Mouse (Mus musculus): ENCODE data around the gene Ubtd2. TPM values are rescaled to one million over a fixed set of nuclear protein-coding genes. Genes with fewer than 3 reads are reported as not detected.
"Not testable (repeated sequence)": the region's sequence is repeated elsewhere in the genome, so short reads cannot be mapped to it uniquely, and the experiment has no call there.

Gene Ubtd2
- total RNA-seq, 2 experiments from 2014 or later = not detected

DNA sequence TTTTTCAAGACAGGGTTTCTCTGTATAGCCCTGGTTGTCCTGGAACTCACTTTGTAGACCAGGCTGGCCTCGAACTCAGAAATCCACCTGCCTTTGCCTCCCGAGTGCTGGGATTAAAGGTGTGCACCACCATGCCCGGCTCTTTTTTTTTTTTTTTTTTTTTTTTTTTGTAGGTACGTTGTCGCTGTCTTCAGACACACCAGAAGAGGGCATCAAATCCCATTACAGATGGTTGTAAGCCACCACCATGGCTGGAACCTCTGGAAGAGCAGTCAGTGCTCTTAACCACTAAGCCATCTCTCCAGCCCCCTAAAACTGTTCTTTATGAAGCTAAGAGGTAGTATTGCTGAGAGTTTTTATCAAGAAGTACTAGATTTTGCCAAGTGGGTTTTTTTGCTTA is 59.7 kb downstream of the Ubtd2 start:
- ATAC-seq (replicated peaks; ENCODE audit: low FRiP score, poor library complexity, severe bottlenecking) = not testable (repeated sequence)

DNA sequence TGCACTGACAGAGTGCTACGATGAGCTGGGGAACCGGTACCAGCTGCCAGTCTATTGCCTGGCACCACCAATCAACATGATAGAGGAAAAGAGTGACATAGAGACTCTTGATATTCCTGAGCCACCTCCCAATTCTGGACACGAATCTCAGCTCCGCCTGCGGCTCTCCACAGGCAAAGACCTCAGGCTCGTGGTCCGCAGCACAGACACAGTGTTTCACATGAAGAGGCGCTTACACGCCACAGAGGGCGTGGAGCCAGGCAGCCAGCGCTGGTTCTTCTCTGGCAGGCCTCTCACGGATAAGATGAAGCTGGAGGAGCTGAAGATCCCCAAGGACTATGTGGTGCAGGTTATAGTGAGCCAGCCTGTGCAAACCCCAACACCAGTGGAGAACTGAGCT is 60.9 kb downstream of the Ubtd2 start:
- no peak for ATAC-seq (replicated peaks; ENCODE audit: low FRiP score, poor library complexity, severe bottlenecking)

DNA sequence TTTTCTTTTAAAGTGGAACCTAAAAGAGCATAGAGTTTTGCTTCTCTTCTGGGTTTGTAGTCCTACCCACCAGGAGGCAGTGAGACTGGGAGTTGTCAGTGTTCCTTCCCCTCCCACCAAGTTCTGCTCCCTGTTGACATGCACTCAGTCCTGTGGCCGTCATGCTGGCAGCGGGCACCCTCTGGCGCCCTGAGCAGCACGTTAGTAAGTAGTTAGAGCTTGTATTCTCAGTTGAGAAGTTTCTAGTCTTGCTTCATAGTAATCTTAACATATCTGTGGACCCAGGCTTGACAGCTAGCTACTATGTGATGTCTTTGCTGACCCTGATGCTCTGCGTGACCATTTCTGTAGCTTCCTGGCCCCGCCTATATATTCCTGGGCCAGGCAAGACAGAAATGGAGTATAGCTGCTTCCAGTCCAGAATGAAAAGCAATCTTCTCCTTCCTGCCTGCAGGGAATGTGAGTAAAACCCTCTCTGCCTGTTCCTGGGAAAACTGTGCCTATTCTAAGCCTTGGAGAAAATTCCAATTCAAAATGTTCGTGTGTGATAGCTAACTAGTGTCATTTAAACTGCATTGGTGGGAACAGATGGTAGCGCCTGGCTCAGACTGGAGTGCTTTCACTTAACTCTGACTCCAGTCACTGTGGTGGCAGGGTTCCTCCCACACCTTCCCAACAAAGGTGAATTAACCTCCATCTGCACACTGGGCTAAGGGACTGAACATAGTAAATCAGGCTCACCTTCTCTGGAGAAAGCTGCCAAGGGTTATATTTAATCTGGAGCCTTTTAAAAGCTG is 61.9 kb downstream of the Ubtd2 start:
- ATAC-seq (replicated peaks; ENCODE audit: low FRiP score, poor library complexity, severe bottlenecking) = no peak

DNA sequence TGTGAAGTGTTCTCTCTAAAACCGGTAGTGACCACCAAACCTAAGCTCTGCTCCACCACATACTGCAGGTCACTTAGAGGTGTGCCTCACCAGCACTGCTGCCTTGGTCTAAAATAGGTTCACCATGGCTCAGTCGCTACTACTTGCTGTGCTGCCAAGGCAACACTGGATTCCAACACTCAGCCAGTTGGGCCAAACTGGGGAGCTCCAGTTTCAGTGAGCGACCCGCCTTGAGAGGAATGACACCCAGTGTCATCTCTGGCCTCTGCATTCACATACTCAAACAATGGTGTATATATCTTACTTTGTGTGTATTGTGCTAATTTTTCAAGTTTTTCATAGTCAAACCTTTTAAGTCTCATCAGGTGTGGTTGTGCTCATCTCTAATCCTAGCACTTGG is 63.6 kb downstream of the Ubtd2 start:
- no peak for ATAC-seq (replicated peaks; ENCODE audit: low FRiP score, poor library complexity, severe bottlenecking)

DNA sequence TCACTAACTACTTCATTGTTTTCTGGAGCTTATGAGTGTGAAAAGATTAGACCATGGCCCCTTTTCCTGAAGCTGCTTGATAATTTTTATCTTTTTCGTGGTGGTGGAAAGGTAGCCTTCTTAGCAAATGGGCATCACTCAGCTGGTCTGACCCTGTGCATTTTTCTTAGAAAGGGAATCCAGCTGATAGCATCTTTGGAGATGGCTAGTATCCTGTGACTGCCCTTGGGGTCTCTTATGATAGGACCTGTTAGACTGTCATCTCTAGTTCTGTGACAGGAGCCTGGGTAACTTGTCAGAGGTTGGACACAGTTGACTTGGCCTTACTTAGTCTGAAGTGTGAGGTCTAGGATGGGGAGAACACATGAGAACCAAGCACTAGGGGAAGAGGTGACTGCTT is 64.2 kb downstream of the Ubtd2 start:
- no peak for ATAC-seq (replicated peaks; ENCODE audit: low FRiP score, poor library complexity, severe bottlenecking)

DNA sequence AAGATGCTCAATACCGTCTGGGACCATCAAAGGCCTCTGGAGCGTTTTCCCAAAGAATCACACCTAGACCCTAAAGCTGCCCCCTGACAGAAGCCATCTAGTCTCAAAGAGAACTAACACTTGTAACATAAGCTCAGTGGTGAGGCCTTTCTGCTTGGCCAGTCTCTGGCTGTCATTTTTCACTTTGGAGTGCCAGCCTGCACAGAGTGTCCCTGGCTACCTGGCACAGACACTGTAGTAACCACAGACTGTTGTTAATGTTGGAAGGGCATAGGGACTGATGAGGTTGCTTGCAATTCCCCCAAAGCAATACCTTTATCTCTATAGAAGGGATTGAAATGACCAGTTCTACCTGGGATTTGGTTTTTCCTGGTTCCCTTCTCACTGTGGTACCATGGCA is 66.1 kb downstream of the Ubtd2 start:
- ATAC-seq (replicated peaks; ENCODE audit: low FRiP score, poor library complexity, severe bottlenecking) = no peak

DNA sequence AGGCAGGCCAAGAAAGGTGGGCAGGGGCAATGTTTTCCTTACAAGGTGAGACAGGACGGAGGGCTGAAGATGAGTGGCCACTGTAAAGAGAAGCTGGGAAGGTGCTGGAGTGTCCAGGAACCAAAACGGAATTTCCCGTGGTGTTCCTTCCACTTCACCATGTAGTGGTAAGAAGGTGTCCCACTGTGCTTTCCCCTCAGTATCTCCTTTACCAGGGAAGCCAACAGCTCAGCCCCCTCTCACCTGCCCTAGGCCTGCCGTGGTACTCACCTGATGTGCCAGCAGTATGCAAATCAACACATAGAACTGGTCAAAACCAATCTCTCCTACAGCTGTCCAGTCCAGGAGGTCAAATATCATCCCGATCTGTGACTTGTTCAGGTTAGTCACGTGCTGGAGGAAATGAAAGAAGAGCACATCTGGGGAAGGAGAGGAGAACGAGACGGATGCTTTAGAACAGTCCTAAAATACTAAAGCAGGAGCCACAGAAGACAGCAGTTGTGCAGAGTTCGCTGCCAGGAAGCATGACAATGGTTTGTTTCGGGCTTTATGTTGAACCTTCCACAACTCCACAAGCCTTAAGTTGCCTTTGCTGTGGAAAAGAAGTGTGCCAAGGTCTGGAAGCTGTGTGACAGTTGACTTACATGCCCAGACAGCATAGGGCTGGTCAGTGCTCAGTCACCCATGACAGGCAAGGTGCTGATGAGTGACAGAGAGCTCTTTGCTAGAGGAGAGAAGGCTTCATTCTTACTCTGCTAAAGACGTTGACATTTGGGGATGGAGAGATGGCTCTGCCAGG is 69.2 kb downstream of the Ubtd2 start:
- no peak for ATAC-seq (replicated peaks; ENCODE audit: low FRiP score, poor library complexity, severe bottlenecking)

DNA sequence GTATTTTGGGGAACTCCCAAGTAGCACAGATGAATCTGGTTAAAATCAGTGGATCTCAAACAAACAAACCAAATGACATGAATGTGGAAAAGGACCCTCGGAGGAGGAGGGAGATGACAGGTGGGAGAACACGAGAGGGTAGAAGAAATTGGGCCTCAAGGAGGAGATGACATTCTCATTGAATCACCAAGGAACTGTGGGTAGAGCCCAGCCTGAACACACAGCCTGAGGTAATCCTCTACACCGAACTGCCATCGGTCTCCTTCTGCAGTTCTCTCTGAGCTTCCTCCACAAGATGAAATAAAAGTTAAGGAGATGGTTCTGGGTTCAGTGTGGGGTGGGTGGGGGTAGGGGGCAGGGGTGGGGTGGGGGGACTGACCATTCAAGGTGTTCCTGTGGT is 71.8 kb downstream of the Ubtd2 start:
- ATAC-seq (replicated peaks; ENCODE audit: low FRiP score, poor library complexity, severe bottlenecking) = no peak

DNA sequence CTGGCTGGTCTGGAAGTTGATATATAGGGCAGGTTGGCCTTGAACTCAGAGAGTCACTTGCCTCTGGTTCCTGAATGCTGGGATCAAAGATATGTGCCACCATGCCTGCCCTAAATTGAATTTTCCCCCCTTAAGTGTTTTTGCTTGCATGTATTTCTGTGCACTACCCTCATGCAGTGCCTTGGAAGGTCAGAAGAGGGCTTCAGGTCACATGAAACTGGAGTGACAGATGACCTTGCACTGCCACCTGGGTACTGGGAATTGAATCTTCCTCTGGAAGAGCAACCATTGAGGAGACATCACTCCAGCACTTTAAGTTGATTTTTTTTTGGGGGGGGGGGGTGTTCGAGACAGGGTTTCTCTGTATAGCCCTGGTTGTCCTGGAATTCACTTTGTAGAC is 75.0 kb downstream of the Ubtd2 start:
- ATAC-seq (replicated peaks; ENCODE audit: low FRiP score, poor library complexity, severe bottlenecking) = no peak

DNA sequence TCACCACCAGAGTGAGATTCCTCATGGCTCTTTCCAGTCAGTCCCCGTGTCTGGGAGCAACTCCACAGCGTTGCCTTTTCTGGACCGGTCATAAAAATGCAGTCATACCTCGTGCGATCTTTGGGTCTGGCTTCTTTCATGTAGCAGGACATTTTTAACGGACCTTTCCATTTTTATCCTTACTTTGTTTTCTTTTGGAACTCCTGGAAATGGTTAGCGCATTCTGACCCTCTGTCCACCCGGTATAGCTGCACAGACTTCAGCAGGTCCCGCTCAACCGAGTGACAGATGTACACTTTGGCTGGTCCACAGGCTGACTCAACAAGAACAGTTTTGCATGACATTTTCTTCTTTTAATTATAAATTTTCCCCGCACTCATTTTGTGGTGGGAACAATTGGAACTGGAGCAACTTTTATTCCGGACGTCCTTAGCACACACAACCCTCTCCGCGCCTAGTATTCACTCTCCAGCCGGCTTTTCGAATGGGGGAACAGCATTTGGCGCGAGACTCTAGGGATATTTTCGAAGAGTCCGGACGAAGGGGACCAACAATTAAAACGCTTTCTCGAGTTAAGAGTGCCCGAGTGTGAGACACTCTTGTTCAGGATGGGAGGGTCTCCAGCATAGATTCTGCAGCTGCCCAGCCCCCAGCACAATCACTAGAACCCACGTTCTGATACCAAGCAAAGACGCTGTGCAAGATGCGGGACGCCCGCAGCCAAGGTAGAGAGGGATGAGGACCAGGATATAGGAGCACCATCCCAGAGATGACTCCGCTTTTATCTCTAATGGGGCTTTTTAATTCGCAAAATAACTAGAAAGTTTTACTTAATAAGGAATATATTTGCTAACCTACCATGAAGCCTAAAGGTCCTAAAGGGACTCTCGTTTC is 76.9 kb downstream of the Ubtd2 start, which contains the start of gene Efcab9:
TSS of gene Efcab9 (minus strand) at position 211 of the 894 bp plus-strand sequence.
- no peak for ATAC-seq (replicated peaks; ENCODE audit: low FRiP score, poor library complexity, severe bottlenecking)

DNA sequence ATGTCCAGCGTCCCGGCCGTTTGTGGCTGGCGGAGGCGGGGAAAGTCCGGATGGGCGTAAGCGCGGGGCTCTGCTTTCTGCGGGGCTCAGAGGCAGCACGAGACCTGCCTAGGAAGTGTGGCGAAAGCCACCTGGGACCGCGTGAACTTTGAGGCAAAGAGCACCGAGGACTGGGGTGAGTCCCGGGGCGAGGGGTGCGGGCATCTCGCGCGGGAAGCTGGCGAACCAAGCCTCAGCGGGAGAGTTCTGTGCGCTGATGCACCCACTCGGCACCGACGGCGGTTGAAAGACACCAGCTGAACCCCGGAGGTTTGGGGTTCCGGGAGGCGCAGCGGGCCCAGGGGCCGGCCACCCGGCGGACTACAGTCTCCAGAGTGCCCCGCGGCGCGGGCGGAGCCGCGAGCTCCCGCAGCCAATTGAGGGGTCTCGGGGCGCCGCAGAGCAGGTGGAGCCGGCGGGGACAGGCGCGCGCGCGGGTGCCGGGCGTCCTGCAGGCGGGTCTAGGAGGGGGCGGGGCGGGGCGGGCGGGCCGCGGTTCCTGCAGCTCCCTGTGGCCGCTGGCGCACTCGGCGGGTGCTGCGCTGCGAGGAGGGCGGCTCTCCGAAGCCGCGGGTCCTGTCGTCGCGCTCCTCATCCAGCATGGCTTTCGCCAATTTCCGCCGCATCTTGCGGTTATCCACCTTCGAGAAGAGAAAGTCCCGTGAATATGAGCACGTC is 77.8 kb downstream of the Ubtd2 start, which contains the start of gene Stk10:
TSS of gene Stk10 (plus strand) at position 541 of the 717 bp plus-strand sequence.
- ATAC-seq (replicated peaks; ENCODE audit: low FRiP score, poor library complexity, severe bottlenecking) = no peak; the same call in 1 of the 2 replicates

DNA sequence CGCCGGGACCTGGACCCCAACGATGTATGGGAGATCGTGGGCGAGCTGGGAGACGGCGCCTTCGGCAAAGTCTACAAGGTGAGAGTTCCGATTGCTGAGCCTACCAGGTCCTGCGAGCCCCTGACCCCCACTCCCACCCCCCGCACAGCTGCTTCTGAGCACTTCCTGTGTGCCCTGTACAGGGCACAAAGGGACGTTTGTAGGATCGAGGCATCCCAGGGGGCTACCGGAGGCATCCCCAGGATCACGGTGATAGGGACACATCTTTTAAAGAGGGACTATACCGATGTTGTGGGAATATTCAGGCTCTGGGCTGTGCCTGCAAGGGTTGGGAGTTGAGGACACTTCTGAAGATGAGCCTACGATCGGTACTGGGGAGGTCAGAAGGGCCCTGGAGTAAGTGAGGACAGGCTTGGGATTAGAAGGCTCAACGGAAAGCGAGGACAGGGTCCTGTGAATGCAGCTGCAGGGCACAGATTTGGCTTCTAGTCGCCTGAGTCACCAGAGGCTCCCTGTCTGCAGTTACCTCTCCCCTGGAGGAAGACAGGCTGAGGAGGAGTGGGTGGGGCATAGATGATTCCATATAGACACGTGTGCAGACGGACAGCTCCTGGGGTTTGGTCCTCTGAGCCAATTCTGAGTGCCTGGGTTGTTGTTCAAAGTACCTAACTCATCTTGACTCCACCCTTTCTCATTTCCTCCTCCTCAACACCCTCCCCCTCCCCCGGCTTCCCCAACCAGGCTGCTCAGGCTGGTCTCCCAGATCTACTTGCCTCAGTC is 78.5 kb downstream of the Ubtd2 start:
- ATAC-seq (replicated peaks; ENCODE audit: low FRiP score, poor library complexity, severe bottlenecking) = no peak

DNA sequence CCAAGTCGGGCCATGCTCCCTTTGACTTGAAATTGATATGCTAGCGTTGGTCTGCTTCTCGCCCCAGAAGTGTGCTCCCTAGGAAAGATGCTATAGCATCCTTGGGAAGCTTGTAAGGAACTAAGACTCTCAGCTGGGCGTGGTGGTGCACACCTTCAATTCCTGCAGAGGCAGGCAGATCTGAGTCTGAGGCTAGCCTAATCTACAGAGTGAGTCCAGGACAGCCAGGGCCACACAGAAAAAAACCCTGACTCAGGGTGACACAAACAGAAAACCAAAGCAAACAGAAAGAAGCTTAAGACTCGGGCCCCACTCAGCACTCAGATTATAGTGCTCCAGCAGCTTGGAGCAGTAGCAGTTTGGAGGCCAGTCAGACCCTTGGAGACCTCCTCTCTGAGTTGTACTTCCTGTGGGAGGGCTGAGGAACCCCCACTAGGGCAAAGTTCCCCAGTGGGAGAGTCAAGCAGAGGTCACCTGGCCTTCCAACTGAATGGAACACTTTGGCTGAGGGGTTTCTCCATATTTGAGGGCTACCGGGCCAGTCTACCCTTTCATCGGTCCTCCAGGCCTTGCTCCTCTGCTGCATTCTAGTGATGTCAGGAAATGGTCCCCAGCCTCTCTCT is 79.4 kb downstream of the Ubtd2 start:
- ATAC-seq (replicated peaks; ENCODE audit: low FRiP score, poor library complexity, severe bottlenecking) = no peak

DNA sequence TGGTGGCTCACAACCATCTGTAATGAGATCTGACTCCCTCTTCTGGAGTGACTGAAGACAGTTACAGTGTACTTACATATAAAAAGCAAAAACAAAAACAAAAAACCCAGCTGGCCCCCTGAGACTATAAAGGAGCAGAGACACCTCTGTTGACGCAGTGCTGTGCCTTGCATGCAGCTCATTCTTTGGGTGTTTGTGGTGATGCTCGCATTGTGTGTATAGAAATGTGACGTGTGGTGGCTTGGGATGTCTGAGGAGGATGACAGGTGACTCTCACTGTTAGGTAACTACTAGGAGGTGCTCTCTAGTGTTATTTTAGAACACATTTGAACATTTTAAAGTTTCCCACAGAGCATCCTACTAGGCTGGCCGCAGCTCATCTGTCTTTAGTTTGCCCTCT is 80.5 kb downstream of the Ubtd2 start:
- ATAC-seq (replicated peaks; ENCODE audit: low FRiP score, poor library complexity, severe bottlenecking) = no peak

DNA sequence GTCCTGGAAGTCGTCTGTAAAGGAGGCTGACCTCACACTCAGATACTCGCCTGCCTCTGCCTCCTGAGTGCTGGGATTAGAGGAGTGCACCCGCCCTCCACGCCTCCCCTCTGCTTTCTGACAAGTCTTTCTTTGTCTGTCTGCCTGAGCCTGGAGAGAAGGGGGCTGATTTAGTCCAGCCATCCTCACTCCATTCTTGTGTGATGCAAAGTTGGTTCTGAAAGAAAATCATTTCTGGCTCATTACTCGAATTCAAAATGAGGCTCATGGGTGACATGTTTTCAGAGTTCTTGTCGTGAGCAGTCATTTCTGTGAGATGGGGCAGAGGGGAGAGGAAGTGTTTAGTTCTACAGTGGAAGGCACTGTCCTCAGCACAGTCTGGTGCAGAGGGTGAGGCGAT is 81.8 kb downstream of the Ubtd2 start:
- ATAC-seq (replicated peaks; ENCODE audit: low FRiP score, poor library complexity, severe bottlenecking) = no peak

DNA sequence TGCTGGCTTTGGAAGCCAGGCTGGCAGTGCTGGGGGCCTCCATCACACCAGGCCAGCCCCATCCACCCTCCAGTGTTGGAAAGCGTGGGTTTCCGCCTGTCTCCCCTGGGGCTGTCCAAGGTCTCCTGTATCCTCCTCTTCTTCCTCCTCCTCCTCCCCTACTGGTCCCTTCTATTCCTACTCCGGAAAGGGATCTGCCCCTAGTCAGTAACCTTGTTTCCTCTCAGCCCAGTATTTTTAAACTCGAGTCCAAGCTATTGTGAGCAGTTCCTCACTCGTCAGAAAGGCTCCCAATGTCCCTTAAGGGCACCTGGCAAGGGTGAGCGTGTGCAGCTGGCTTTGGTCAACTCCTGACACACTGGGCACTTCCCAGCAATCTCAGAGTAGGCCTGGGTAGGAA is 83.3 kb downstream of the Ubtd2 start:
- no peak for ATAC-seq (replicated peaks; ENCODE audit: low FRiP score, poor library complexity, severe bottlenecking)

DNA sequence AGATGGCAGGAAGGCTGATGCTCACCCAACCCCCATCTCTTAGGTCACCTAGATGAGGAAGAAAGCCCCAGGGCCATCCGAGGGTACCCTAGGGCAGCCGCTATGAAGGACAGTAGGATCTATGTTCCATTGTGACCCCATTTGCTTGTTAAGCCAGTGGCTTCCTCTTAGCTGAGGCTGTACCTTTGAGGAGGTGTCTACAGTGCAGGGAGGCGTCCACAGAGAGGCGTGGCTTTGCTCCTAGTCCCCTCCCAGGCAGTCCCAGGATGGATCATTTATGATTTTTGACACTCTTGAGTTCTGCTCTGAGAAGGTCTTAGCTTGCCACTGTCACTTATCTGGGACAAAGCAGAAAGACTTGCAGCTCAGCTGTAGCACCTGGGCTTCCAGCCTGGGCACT is 83.7 kb downstream of the Ubtd2 start:
- ATAC-seq (replicated peaks; ENCODE audit: low FRiP score, poor library complexity, severe bottlenecking) = no peak

DNA sequence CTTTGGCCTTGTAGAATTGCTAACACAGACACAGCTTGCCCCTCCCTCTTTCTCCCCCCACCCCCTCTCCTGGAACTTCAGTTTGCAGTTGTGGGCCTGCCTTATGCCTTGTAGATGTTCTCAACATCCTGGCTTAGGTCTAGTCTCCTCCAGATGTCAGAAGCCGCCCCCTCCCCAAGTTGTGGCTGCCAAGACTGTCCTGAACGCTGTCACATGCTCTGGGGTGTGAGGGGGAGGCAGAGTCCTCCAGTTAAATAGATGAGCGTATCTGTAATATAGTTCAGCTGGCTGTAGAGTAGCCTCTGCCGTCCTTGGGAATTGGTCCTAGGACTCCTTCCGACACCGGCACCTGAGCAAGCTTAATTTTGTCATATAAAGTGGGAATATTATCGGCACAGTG is 84.5 kb downstream of the Ubtd2 start:
- ATAC-seq (replicated peaks; ENCODE audit: low FRiP score, poor library complexity, severe bottlenecking) = no peak
